In genomic region chr13:51903324-51903939, GRCm38 (mm10) we compare ENCODE assay signal across 9 mouse cellular contexts. TPM values are rescaled to one million over a fixed set of nuclear protein-coding genes. Genes with fewer than 3 reads are reported as not detected.
DNase-seq lines count a peak whose midpoint lies in the region; ATAC-seq and TF ChIP-seq lines count a peak whose summit lies in the region.
"Had no signal": no experiment of that assay in that cellular context is flagged by ENCODE, and none has a peak within 500 bp of the region (broad histone marks: within the 10 kb centered on the region; RNA-seq: fewer than 3 reads in every experiment).

No protein-coding gene starts in this region.

- no peak overlapping the region for H3K4me3 ChIP-seq in lung, postnatal 0 days (ENCODE audit: low read depth, low read length)
- H3K4me3 ChIP-seq in lung, adult 2 months (replicated peaks; ENCODE audit: extremely low read depth, low read depth, low read length), result no peak overlapping the region
- no peak overlapping the region for H3K4me3 ChIP-seq in limb, embryonic 13.5 days
- H3K4me3 ChIP-seq in neural tube, embryonic 15.5 days (replicated peaks), result no peak overlapping the region

- peaks cover 32% of the 10 kb centered on the region for H3K4me1 ChIP-seq in lung, postnatal 0 days (ENCODE audit: insufficient read depth, low read depth, low read length)
- peaks cover 2% of the 10 kb centered on the region for H3K4me1 ChIP-seq in lung, adult 2 months (ENCODE audit: control insufficient read depth, insufficient read depth, low read length)
- peaks cover 22% of the 10 kb centered on the region for H3K4me1 ChIP-seq in limb, embryonic 13.5 days
- H3K4me1 ChIP-seq in neural tube, embryonic 15.5 days, result peaks cover 21% of the 10 kb centered on the region

- ATAC-seq in lung, postnatal 0 days, result peak; percentile 68
- ATAC-seq in granulocyte monocyte progenitor cell, adult 5-6 weeks (replicated peaks; ENCODE audit: poor library complexity, severe bottlenecking), result peak; percentile 84
- peak; percentile 66 for ATAC-seq in limb, embryonic 13.5 days (ENCODE audit: low FRiP score, low read depth)
- ATAC-seq in neural tube, embryonic 15.5 days (ENCODE audit: low FRiP score), result peak; percentile 70; the same call in 1 of the 2 replicates
- no peak for ATAC-seq in inflammation-experienced regulatory T-cells, adult 6 months

- peak; percentile 74 for DNase-seq in lung, postnatal 0 days (ENCODE audit: low spot score)
- DNase-seq in lung, adult 2 months, result no peak
- no peak for DNase-seq in c-Kit-positive CD71-positive TER-119-positive erythroid progenitor cells, embryonic 14.5 days (ENCODE audit: low spot score)
- no peak for DNase-seq in ovary, adult 18-20 months (ENCODE audit: low spot score)

- H3K4me2 ChIP-seq in lung, postnatal 0 days (replicated peaks; ENCODE audit: low read depth, low read length), result peak overlapping the region; percentile 14; the same call in 1 of the 2 replicates
- H3K4me2 ChIP-seq in limb, embryonic 13.5 days (replicated peaks), result peak overlapping the region; percentile 58
- peak overlapping the region; percentile 46 for H3K4me2 ChIP-seq in neural tube, embryonic 15.5 days

- no peaks in the 10 kb centered on the region for H3K36me3 ChIP-seq in lung, postnatal 0 days (ENCODE audit: insufficient read depth, low read length)
- H3K36me3 ChIP-seq in limb, embryonic 13.5 days, result no peaks in the 10 kb centered on the region
- no peaks in the 10 kb centered on the region for H3K36me3 ChIP-seq in neural tube, embryonic 15.5 days

- no peak overlapping the region for H3K9ac ChIP-seq in lung, postnatal 0 days (replicated peaks; ENCODE audit: low read depth)
- H3K9ac ChIP-seq in limb, embryonic 13.5 days, result no peak overlapping the region
- H3K9ac ChIP-seq in neural tube, embryonic 15.5 days (replicated peaks), result no peak overlapping the region

- TF ChIP-seq EP300 in lung, postnatal 0 days (IDR thresholded peaks at IDR 0.05), result no peak

- H3K27me3 ChIP-seq in lung, postnatal 0 days (replicated peaks; ENCODE audit: insufficient read depth, low read length), result no peaks in the 10 kb centered on the region
- H3K27me3 ChIP-seq in limb, embryonic 13.5 days, result no peaks in the 10 kb centered on the region
- no peaks in the 10 kb centered on the region for H3K27me3 ChIP-seq in neural tube, embryonic 15.5 days (replicated peaks)

- 22% methylated on average over 5 of the region's 11 CpGs for WGBS in lung, postnatal 0 days
- 46% methylated on average over 10 of the region's 11 CpGs for WGBS in lung, adult 2 months
- 14% methylated on average over 5 of the region's 11 CpGs for WGBS in limb, embryonic 13.5 days
- WGBS in neural tube, embryonic 15.5 days, result 25% methylated on average over 11 of the region's 11 CpGs

- H3K9me3 ChIP-seq in lung, postnatal 0 days (ENCODE audit: low read length), result no peaks in the 10 kb centered on the region
- H3K9me3 ChIP-seq in limb, embryonic 13.5 days, result no peaks in the 10 kb centered on the region
- H3K9me3 ChIP-seq in neural tube, embryonic 15.5 days (replicated peaks), result no peaks in the 10 kb centered on the region

- no peak for TF ChIP-seq POLR2A in lung, adult 2 months (IDR thresholded peaks at IDR 0.05; ENCODE audit: borderline replicate concordance, extremely low read depth, low read depth, low read length)

- H3K27ac ChIP-seq in lung, postnatal 0 days (ENCODE audit: low read length), result peak overlapping the region; percentile 88
- no peak overlapping the region for H3K27ac ChIP-seq in limb, embryonic 13.5 days
- H3K27ac ChIP-seq in neural tube, embryonic 15.5 days (replicated peaks), result peak overlapping the region; percentile 77; the same call in 1 of the 2 replicates
- H3K27ac ChIP-seq: macrophage had no signal

- no peak for TF ChIP-seq CTCF in lung, postnatal 0 days (IDR thresholded peaks at IDR 0.05)
- TF ChIP-seq CTCF in lung, adult 2 months (IDR thresholded peaks at IDR 0.05; ENCODE audit: insufficient read depth, low read length), result no peak

RNA-seq across cellular contexts. Expression of gene Gadd45g, which starts 57.0 kb away (rescaled TPM):
- 54.7 and 83.4 TPM in 2 replicates for polyA plus RNA-seq in lung, postnatal 0 days (2015; fragmentation: Nextera tagmentation; extraction: Ambion mirVana)
- polyA plus RNA-seq in lung, adult 2 months (2012; rRNA removed), result 43.5 and 60.1 TPM in 2 replicates
- 0.60 and 1.8 TPM in 2 replicates for total RNA-seq in granulocyte monocyte progenitor cell, adult 5-6 weeks (2014; fragmentation: Nextera tagmentation)
- total RNA-seq in granulocyte monocyte progenitor cell, adult 5-6 weeks (2017), result 3.3 and 7.0 TPM in 2 replicates
- 47.3 and 49.5 TPM in 2 replicates for polyA plus RNA-seq in limb, embryonic 13.5 days (2015; fragmentation: Nextera tagmentation; extraction: Ambion mirVana)
- 32.1 and 35.4 TPM in 2 replicates for polyA plus RNA-seq in neural tube, embryonic 15.5 days (2015; fragmentation: Nextera tagmentation; extraction: Ambion mirVana)
- polyA plus RNA-seq in inflammation-experienced regulatory T-cells, adult 6 months (2017; shearing (Covaris generic)), result 10 to 100 TPM; 12.4 to 28.7 (median 19.4) TPM
